Mouse (Mus musculus) liver, embryonic 11.5 days (tissue): ENCODE results near the gene Prmt8. TPM values are rescaled to one million over a fixed set of nuclear protein-coding genes. Genes with fewer than 3 reads are reported as not detected.

ENCODE experiments used
- ATAC-seq: fragments of 200-750 bp; cut with Nextera tagmentation; replicated peaks from 2 replicates; pipeline ENCODE4 v1.8.0; 2017; ENCODE audit warnings: moderate number of reproducible peaks, mild to moderate bottlenecking, moderate TSS enrichment, moderate library complexity; ENCODE audit not compliant: low FRiP score
- DNase-seq: peaks from one replicate; pipeline ENCODE4 v3.0.0-alpha.2; 2017; ENCODE audit warnings: low spot score
- H3K27ac ChIP-seq: fragments of 300-500 bp; sonication (generic); 2 replicates; pipeline ENCODE4 v1.5.1; 2014; ENCODE audit warnings: mild to moderate bottlenecking, low read depth, low read length, control low read depth
- H3K27me3 ChIP-seq: fragments of 300-500 bp; sonication (generic); replicated peaks from 2 replicates; pipeline ENCODE4 v1.6.1; 2014; ENCODE audit warnings: low read length, mixed read lengths; ENCODE audit not compliant: control insufficient read depth, insufficient read depth
- H3K36me3 ChIP-seq: fragments of 300-500 bp; sonication (generic); 2 replicates; pipeline ENCODE4 v1.6.1; 2014; ENCODE audit warnings: mild to moderate bottlenecking, low read length, moderate library complexity, mixed read lengths; ENCODE audit not compliant: control insufficient read depth, insufficient read depth
- H3K4me1 ChIP-seq: fragments of 300-500 bp; sonication (generic); replicated peaks from 2 replicates; pipeline ENCODE4 v1.6.1; 2014; ENCODE audit warnings: low read length, mixed read lengths; ENCODE audit not compliant: control insufficient read depth, insufficient read depth
- H3K4me2 ChIP-seq: fragments of 300-500 bp; sonication (generic); 2 replicates; pipeline ENCODE4 v1.6.1; 2014; ENCODE audit warnings: mild to moderate bottlenecking, control low read depth, moderate library complexity
- H3K4me3 ChIP-seq: fragments of 300-500 bp; sonication (generic); 2 replicates; pipeline ENCODE4 v1.5.1; 2014; ENCODE audit warnings: low read depth, low read length, control low read depth
- H3K9ac ChIP-seq: fragments of 300-500 bp; sonication (generic); 2 replicates; pipeline ENCODE4 v1.6.1; 2014; ENCODE audit warnings: low read depth, low read length, control low read depth
- H3K9me3 ChIP-seq: fragments of 300-500 bp; sonication (generic); 2 replicates; pipeline ENCODE4 v1.6.1; 2016; ENCODE audit warnings: low read length, inconsistent platforms, mixed read lengths; ENCODE audit not compliant: control insufficient read depth
- WGBS: fragments of 180-500 bp; shearing (Covaris S2); extraction: QIAGEN DNeasy Blood & Tissue Kit; methylation state at CpG from one replicate; pipeline ENCODE4 v1.1.7; 2014; 5-methylcytosine and 5-hydroxymethylcytosine counted together
- polyA plus RNA-seq: library from polyadenylated mRNA; unstranded; fragments of >200 nt; fragmentation: Nextera tagmentation; extraction: Ambion mirVana; gene quantifications from 2 replicates; pipeline ENCODE4 v1.2.1, GENCODE M21; 2014

The Prmt8 gene
- polyA plus RNA-seq, 1 experiment from 2014 or later = 0.18 TPM

- DNase-seq (no peak), ATAC-seq (no peak)
- Histone ChIP-seq H3K4me2 (no peak overlapping the region), H3K4me3 (no peak overlapping the region), H3K36me3 (no peaks in the 10 kb centered on the region), H3K27me3 (no peaks in the 10 kb centered on the region), H3K9me3 (no peaks in the 10 kb centered on the region), H3K27ac (no peak overlapping the region), H3K4me1 (no peaks in the 10 kb centered on the region), H3K9ac (no peak overlapping the region)
- 87% methylated on average over 4 of the region's 4 CpGs for WGBS
Measured at GRCm38 (mm10) chr6:127684981-127685380, 84.3 kb downstream of the Prmt8 start.

GRCm38 (mm10) chr6:127683561-127683960, 85.7 kb downstream of the Prmt8 start:
- no peaks in the 10 kb centered on the region for H3K4me1 ChIP-seq
- H3K9ac ChIP-seq = no peak overlapping the region
- no peaks in the 10 kb centered on the region for H3K9me3 ChIP-seq
- no peak for ATAC-seq
- 0 out of 2 replicates have a peak, but pooled peaks cover 2% of the 10 kb centered on the region for H3K27me3 ChIP-seq
- no peak overlapping the region for H3K27ac ChIP-seq
- H3K4me3 ChIP-seq = no peak overlapping the region
- 36% methylated on average over 8 of the region's 8 CpGs for WGBS
- no peaks in the 10 kb centered on the region for H3K36me3 ChIP-seq
- no peak for DNase-seq
- H3K4me2 ChIP-seq = no peak overlapping the region

GRCm38 (mm10) chr6:127680784-127681183, 88.5 kb downstream of the Prmt8 start:
- Histone ChIP-seq H3K27ac (no peak overlapping the region), H3K4me3 (no peak overlapping the region), H3K4me2 (no peak overlapping the region), H3K27me3 (peaks cover 6% of the 10 kb centered on the region; the same call in 1 of the 2 replicates), H3K4me1 (no peaks in the 10 kb centered on the region), H3K9ac (no peak overlapping the region), H3K36me3 (no peaks in the 10 kb centered on the region), H3K9me3 (no peaks in the 10 kb centered on the region)
- ATAC-seq (no peak), DNase-seq (no peak)
- 74% methylated on average over 7 of the region's 7 CpGs for WGBS

DNA sequence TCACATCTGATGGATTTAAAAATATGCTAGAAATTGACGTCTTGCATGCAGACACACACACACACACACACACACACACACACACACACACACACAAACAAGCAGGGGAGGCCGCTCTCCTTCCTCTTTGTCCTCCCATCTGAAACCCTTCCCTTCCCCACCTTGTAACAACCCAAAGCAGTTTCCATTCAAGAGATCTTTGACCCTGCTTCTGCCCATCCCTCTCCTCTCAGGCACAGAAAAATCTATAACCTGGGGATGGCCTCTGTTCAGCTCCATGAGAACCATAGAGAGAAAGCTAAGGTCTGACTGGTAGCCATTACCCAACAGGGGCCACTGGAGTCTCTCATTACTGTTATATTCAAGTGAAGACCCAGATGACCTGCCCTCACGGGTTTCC, 90.3 kb downstream of the Prmt8 start:
- H3K4me1 ChIP-seq = no peaks in the 10 kb centered on the region
- H3K4me3 ChIP-seq = no peak overlapping the region
- no peak overlapping the region for H3K9ac ChIP-seq
- ATAC-seq (no peak), DNase-seq (no peak)
- no peak overlapping the region for H3K4me2 ChIP-seq
- 72% methylated on average over 3 of the region's 3 CpGs for WGBS
- no peaks in the 10 kb centered on the region for H3K36me3 ChIP-seq
- H3K9me3 ChIP-seq = no peaks in the 10 kb centered on the region
- H3K27ac ChIP-seq = no peak overlapping the region
- peaks cover 6% of the 10 kb centered on the region; the same call in 1 of the 2 replicates for H3K27me3 ChIP-seq

- no peak for DNase-seq
- no peak overlapping the region for H3K4me3 ChIP-seq
- 69% methylated on average over 9 of the region's 9 CpGs for WGBS
- H3K36me3 ChIP-seq = no peaks in the 10 kb centered on the region
- H3K4me1 ChIP-seq = no peaks in the 10 kb centered on the region
- no peak overlapping the region for H3K4me2 ChIP-seq
- ATAC-seq = no peak
- no peaks in the 10 kb centered on the region for H3K9me3 ChIP-seq
- peaks cover 6% of the 10 kb centered on the region; the same call in 1 of the 2 replicates for H3K27me3 ChIP-seq
- no peak overlapping the region for H3K27ac ChIP-seq
- no peak overlapping the region for H3K9ac ChIP-seq
Measured at GRCm38 (mm10) chr6:127678320-127678719, 91.0 kb downstream of the Prmt8 start.

GRCm38 (mm10) chr6:127676866-127677265, 92.4 kb downstream of the Prmt8 start:
- H3K27ac ChIP-seq = no peak overlapping the region
- no peaks in the 10 kb centered on the region for H3K9me3 ChIP-seq
- no peak overlapping the region for H3K9ac ChIP-seq
- DNase-seq (no peak), ATAC-seq (no peak)
- no peaks in the 10 kb centered on the region for H3K4me1 ChIP-seq
- H3K4me2 ChIP-seq = no peak overlapping the region
- WGBS = 74% methylated on average over 11 of the region's 11 CpGs
- H3K36me3 ChIP-seq = no peaks in the 10 kb centered on the region
- peaks cover 6% of the 10 kb centered on the region; the same call in 1 of the 2 replicates for H3K27me3 ChIP-seq
- H3K4me3 ChIP-seq = no peak overlapping the region

DNA sequence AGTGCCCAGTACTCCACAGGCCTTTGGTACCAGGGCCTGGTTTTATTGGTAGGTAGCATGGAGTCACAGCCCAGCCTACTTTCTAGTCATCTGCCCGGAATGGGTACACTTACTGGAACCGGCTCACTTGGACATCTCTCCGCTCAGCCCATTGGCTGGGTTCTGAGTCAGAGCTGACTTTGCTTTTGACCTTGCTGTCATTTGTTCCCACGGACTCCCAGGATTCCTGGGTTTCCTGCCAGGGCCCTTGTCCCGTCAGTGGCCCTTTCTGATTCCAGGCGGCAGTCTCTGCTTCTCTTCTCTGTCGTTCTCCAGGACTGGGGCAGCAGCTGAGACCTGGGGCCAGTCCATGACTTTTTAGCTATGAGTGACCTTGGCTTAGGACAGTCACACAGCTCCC, 97.2 kb downstream of the Prmt8 start:
- H3K9me3 ChIP-seq = no peaks in the 10 kb centered on the region
- peaks cover 3% of the 10 kb centered on the region; the same call in 1 of the 2 replicates for H3K27me3 ChIP-seq
- H3K4me1 ChIP-seq = no peaks in the 10 kb centered on the region
- no peak overlapping the region for H3K27ac ChIP-seq
- no peaks in the 10 kb centered on the region for H3K36me3 ChIP-seq
- H3K4me2 ChIP-seq = no peak overlapping the region
- no peak for ATAC-seq
- no peak overlapping the region for H3K9ac ChIP-seq
- DNase-seq = no peak
- 75% methylated on average over 7 of the region's 7 CpGs for WGBS
- H3K4me3 ChIP-seq = no peak overlapping the region

GRCm38 (mm10) chr6:127670031-127670430, 99.2 kb downstream of the Prmt8 start:
- H3K27ac ChIP-seq = no peak overlapping the region
- DNase-seq (no peak), ATAC-seq (no peak)
- H3K27me3 ChIP-seq = no peaks in the 10 kb centered on the region
- H3K4me1 ChIP-seq = no peaks in the 10 kb centered on the region
- H3K4me2 ChIP-seq = no peak overlapping the region
- H3K9me3 ChIP-seq = no peaks in the 10 kb centered on the region
- no peak overlapping the region for H3K9ac ChIP-seq
- WGBS = 84% methylated on average over 4 of the region's 4 CpGs
- H3K4me3 ChIP-seq = no peak overlapping the region
- no peaks in the 10 kb centered on the region for H3K36me3 ChIP-seq

GRCm38 (mm10) chr6:127669313-127669712, 100.0 kb downstream of the Prmt8 start:
- Histone ChIP-seq H3K4me3 (no peak overlapping the region), H3K27ac (no peak overlapping the region), H3K36me3 (no peaks in the 10 kb centered on the region), H3K4me1 (no peaks in the 10 kb centered on the region), H3K4me2 (no peak overlapping the region), H3K9ac (no peak overlapping the region), H3K27me3 (no peaks in the 10 kb centered on the region), H3K9me3 (no peaks in the 10 kb centered on the region)
- no peak for ATAC-seq
- WGBS = 76% methylated on average over 4 of the region's 4 CpGs
- DNase-seq = no peak
